Mouse (Mus musculus) MEL (cell line): ENCODE results near the gene Gstz1.

ENCODE experiments used
- EP300 ChIP-seq, 2 experiments: IDR thresholded peaks; 2 replicates each; pipeline ENCODE4 v1.6.1; 2011; ENCODE audit warnings: improper control_type of control experiment in 2 of 2, low read length in 2 of 2, low read depth in 1 of 2, mild to moderate bottlenecking in 1 of 2
- NELFE ChIP-seq: IDR thresholded peaks from 2 replicates; pipeline ENCODE4 v1.6.1; 2011; ENCODE audit warnings: low read depth, low read length, improper control_type of control experiment
- POLR2A ChIP-seq, 2 experiments: IDR thresholded peaks; 2 replicates each; pipeline ENCODE4 v1.6.1; 2011 to 2012; ENCODE audit warnings: low read length in 2 of 2, mild to moderate bottlenecking in 2 of 2, control low read depth in 1 of 2, improper control_type of control experiment in 1 of 2, low read depth in 1 of 2, moderate library complexity in 1 of 2; ENCODE audit not compliant: control insufficient read depth in 1 of 2, insufficient read depth in 1 of 2, poor library complexity in 1 of 2
- ZC3H11A ChIP-seq: IDR thresholded peaks from 2 replicates; pipeline ENCODE4 v1.6.1; 2012; ENCODE audit warnings: low read depth, mild to moderate bottlenecking, inconsistent platforms, low read length, improper control_type of control experiment

- TF ChIP-seq EP300 (IDR thresholded peaks at IDR 0.05; ENCODE audit: low read depth in 1 of 2, low read length in 2 of 2) (no peak), ZC3H11A (no peak), NELFE (peak; percentile 46), POLR2A (IDR thresholded peaks at IDR 0.05; ENCODE audit: control insufficient read depth in 1 of 2, insufficient read depth in 1 of 2, low read depth in 1 of 2, low read length in 2 of 2, poor library complexity in 1 of 2) (peak in 1 of 2 experiments; percentile 56; a peak in 2 of 4 replicates)
Measured at GRCm38 (mm10) chr12:87199973-87200586, 53.1 kb downstream of the Gstz1 start, which contains the start of gene Tmed8.
